Mouse (Mus musculus): Measurements from ENCODE around the gene Retreg1. TPM values are rescaled to one million over a fixed set of nuclear protein-coding genes. Genes with fewer than 3 reads are reported as not detected.

Retreg1 gene
- 15.3 and 19.7 TPM in 2 replicates for polyA plus RNA-seq (2014; fragmentation: Nextera tagmentation; extraction: Ambion mirVana)

DNA sequence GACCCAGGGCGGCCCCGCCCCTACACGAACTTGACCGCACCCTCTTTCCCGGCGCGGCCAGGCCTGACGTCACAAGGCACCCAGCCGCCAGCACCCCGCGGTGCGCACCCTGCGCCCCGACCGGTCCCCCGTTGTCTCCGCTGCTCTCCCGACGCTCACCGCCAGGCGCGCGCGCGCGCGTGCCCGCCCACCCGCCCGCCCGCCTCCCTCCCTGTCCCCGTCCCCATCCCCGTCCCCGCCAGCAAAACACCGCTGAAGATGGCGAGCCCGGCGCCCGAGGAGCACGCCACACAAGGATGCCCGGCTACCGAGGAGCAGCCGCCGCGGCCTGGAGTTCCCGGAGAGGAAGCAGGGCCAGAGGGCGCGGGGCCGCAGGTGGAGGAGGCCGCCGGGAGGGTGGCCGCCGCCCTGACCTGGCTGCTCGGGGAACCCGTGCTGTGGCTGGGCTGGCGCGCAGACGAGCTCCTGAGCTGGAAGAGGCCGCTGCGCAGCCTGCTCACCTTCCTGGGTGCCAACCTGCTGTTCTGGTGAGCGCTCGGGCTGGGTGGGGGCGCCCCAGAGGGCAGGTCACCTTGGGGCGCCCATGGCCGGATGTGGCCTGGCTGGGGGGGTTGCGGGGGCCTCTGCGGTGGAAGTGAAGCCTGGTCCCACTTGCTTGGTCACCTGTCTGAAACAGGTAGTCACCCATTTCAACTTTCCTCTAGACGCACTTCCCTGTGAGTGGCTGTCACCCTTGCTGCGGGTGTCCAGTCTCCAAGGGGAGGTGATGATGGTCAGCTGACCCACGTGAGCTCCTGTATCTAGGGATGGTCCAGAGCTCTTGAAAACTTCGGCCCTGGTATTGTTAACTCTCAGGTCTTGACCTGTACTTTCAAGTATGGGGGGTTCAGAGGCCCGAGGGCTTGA, at the start of gene Retreg1:
Gene Retreg1 (plus strand): TSS at position 95 of the 906 bp plus-strand sequence.
- DNase-seq (ENCODE audit: low spot score) (peak; percentile 54), ATAC-seq (ENCODE audit: low FRiP score) (peak; percentile 91)
- Histone ChIP-seq H3K9me3 (ENCODE audit: control insufficient read depth, low read length) (no peaks in the 10 kb centered on the region), H3K36me3 (replicated peaks; ENCODE audit: control insufficient read depth, insufficient read depth) (no peaks in the 10 kb centered on the region), H3K4me1 (replicated peaks; ENCODE audit: control insufficient read depth, insufficient read depth, low read length) (peaks cover 5% of the 10 kb centered on the region; the same call in 1 of the 2 replicates), H3K4me2 (replicated peaks) (peak within 1 kb of the TSS; percentile 88), H3K27me3 (ENCODE audit: control insufficient read depth, insufficient read depth, low read length) (no peaks in the 10 kb centered on the region), H3K4me3 (replicated peaks; ENCODE audit: low read length) (peak within 1 kb of the TSS; percentile 88), H3K27ac (peak within 1 kb of the TSS; percentile 70), H3K9ac (peak within 1 kb of the TSS; percentile 92)
- 1% methylated on average over 46 of the region's 72 CpGs for WGBS

DNA sequence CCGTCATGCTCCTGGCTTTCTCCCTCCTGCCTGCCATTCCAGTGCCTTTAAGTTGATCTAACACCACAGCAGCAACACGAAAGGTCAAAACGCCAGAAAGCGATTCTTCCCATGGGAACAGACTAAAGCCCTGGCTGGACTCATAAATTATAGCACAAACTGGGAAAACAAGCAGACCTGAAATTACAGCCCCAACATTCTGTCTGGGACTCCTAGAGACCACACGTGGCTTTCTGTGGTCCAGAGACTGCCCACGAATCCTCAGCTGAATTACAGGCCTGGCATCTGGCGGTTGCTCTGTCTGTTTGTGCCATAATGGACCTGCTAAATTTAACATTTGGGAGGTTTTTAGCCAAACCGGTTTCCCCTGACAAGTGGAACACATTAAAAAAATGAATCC, 48.9 kb upstream of the Retreg1 start:
- DNase-seq (ENCODE audit: low spot score) (no peak), ATAC-seq (ENCODE audit: low FRiP score) (no peak)
- H3K4me2 ChIP-seq (replicated peaks) = no peak overlapping the region
- H3K27ac ChIP-seq = no peak overlapping the region
- H3K36me3 ChIP-seq (replicated peaks; ENCODE audit: control insufficient read depth, insufficient read depth) = peaks cover 38% of the 10 kb centered on the region
- H3K4me1 ChIP-seq (replicated peaks; ENCODE audit: control insufficient read depth, insufficient read depth, low read length) = no peaks in the 10 kb centered on the region
- no peaks in the 10 kb centered on the region for H3K9me3 ChIP-seq (ENCODE audit: control insufficient read depth, low read length)
- H3K27me3 ChIP-seq (ENCODE audit: control insufficient read depth, insufficient read depth, low read length) = no peaks in the 10 kb centered on the region
- no peak overlapping the region for H3K4me3 ChIP-seq (replicated peaks; ENCODE audit: low read length)
- WGBS = 80% methylated on average over 8 of the region's 8 CpGs
- no peak overlapping the region for H3K9ac ChIP-seq

DNA sequence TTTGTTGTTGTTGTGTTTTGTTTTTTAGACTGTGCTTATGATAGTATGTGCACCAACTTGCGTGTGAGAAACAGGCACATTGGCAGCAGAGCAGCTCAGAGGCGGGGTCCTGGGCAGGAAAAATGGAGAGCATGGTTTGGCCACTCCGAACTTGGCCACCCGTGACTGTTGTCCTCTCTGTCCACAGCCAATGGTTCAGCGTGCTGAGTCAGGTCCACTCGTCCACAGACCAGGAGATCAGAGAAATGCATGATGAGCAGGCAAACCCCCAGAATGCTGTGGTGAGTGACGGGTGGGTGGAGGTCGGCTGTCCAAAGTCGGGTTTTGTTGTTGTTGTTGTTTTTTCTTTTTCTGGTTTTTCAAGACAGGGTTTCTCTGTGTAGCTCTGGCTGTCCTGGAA, 47.5 kb upstream of the Retreg1 start:
- H3K9me3 ChIP-seq (ENCODE audit: control insufficient read depth, low read length) = no peaks in the 10 kb centered on the region
- H3K27me3 ChIP-seq (ENCODE audit: control insufficient read depth, insufficient read depth, low read length) = no peaks in the 10 kb centered on the region
- ATAC-seq (ENCODE audit: low FRiP score) (no peak), DNase-seq (ENCODE audit: low spot score) (no peak)
- H3K4me3 ChIP-seq (replicated peaks; ENCODE audit: low read length) = no peak overlapping the region
- no peak overlapping the region for H3K27ac ChIP-seq
- WGBS = 98% methylated on average over 9 of the region's 9 CpGs
- H3K4me2 ChIP-seq (replicated peaks) = no peak overlapping the region
- H3K4me1 ChIP-seq (replicated peaks; ENCODE audit: control insufficient read depth, insufficient read depth, low read length) = no peaks in the 10 kb centered on the region
- no peak overlapping the region for H3K9ac ChIP-seq
- H3K36me3 ChIP-seq (replicated peaks; ENCODE audit: control insufficient read depth, insufficient read depth) = peaks cover 50% of the 10 kb centered on the region

DNA sequence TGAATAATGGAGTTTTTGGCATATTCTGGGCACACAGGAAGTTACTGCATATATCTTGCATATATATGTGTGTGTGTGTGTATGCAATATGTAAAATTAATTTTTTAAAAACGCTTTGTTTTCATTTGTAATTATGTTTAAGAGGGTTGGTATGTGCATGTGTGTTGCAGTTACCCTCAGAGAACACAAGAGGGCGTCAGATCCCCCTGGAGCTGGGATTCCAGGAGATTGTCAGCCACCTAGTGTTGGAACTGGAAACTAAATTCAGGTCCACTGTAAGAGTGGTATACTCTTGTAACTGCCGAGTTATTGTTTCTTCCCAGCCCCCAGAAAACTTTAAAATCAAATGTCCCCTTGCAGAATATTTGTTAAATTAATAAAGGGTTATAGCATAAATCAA, 46.6 kb upstream of the Retreg1 start:
- H3K36me3 ChIP-seq (replicated peaks; ENCODE audit: control insufficient read depth, insufficient read depth) = peaks cover 59% of the 10 kb centered on the region
- ATAC-seq (ENCODE audit: low FRiP score) = no peak
- WGBS = 60% methylated on average over 3 of the region's 3 CpGs

DNA sequence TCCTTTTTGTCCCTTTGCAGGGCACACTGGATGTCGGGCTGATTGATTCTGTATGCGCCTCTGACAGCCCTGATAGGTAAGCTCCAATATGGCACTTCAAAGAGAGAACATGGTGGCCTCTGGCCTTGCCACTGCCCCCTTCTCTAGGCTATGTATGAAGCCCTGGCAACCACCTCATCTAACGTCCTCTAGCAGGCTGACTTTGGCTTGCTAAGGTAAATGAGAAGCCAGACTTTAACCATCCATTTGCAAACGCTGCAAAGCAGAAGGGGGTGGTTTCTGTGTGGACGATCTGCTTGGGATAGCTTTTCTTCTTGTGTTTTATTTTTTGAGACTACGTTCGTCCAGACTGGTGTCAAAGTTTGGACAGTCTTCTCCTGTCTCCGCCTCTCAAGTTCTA, 45.8 kb upstream of the Retreg1 start:
- Histone ChIP-seq H3K4me2 (replicated peaks) (no peak overlapping the region), H3K27me3 (ENCODE audit: control insufficient read depth, insufficient read depth, low read length) (no peaks in the 10 kb centered on the region), H3K9ac (no peak overlapping the region), H3K4me3 (replicated peaks; ENCODE audit: low read length) (no peak overlapping the region), H3K9me3 (ENCODE audit: control insufficient read depth, low read length) (no peaks in the 10 kb centered on the region), H3K27ac (no peak overlapping the region), H3K36me3 (replicated peaks; ENCODE audit: control insufficient read depth, insufficient read depth) (peaks cover 64% of the 10 kb centered on the region), H3K4me1 (replicated peaks; ENCODE audit: control insufficient read depth, insufficient read depth, low read length) (no peaks in the 10 kb centered on the region)
- WGBS = 89% methylated on average over 8 of the region's 8 CpGs
- ATAC-seq (ENCODE audit: low FRiP score) (no peak), DNase-seq (ENCODE audit: low spot score) (no peak)

More for the DNA sequence above, 46.6 kb upstream of the Retreg1 start:
- no peaks in the 10 kb centered on the region for H3K9me3 ChIP-seq (ENCODE audit: control insufficient read depth, low read length)
- H3K4me2 ChIP-seq (replicated peaks) = no peak overlapping the region
- no peaks in the 10 kb centered on the region for H3K4me1 ChIP-seq (replicated peaks; ENCODE audit: control insufficient read depth, insufficient read depth, low read length)
- H3K27me3 ChIP-seq (ENCODE audit: control insufficient read depth, insufficient read depth, low read length) = no peaks in the 10 kb centered on the region
- no peak overlapping the region for H3K9ac ChIP-seq
- no peak overlapping the region for H3K27ac ChIP-seq
- DNase-seq (ENCODE audit: low spot score) = peak; percentile 58
- no peak overlapping the region for H3K4me3 ChIP-seq (replicated peaks; ENCODE audit: low read length)

DNA sequence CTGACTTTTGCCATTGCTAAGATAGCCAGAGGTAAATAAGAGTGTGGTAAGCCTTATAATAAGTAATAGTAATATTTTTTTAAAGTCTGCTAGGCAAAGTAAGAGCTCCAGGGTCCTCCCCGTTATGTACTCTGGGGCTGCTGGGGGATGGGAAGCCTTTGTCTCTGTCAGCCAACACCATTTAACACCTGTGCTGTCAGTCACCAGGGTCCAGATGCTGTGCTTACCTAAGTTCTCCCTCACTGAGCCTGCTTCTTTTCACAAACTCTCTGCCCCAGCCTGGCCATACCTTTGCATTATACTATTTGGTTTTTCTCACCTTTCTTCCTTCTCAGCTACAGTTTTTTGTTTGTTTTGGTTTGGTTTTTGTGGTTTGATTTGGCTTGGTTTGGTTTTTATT, 45.1 kb upstream of the Retreg1 start:
- no peak overlapping the region for H3K4me2 ChIP-seq (replicated peaks)
- H3K4me1 ChIP-seq (replicated peaks; ENCODE audit: control insufficient read depth, insufficient read depth, low read length) = no peaks in the 10 kb centered on the region
- peaks cover 67% of the 10 kb centered on the region for H3K36me3 ChIP-seq (replicated peaks; ENCODE audit: control insufficient read depth, insufficient read depth)
- DNase-seq (ENCODE audit: low spot score) (no peak), ATAC-seq (ENCODE audit: low FRiP score) (no peak)
- H3K9me3 ChIP-seq (ENCODE audit: control insufficient read depth, low read length) = no peaks in the 10 kb centered on the region
- H3K9ac ChIP-seq = no peak overlapping the region
- H3K4me3 ChIP-seq (replicated peaks; ENCODE audit: low read length) = no peak overlapping the region
- H3K27me3 ChIP-seq (ENCODE audit: control insufficient read depth, insufficient read depth, low read length) = no peaks in the 10 kb centered on the region
- no peak overlapping the region for H3K27ac ChIP-seq
- 91% methylated on average over 1 of the region's 1 CpGs for WGBS

DNA sequence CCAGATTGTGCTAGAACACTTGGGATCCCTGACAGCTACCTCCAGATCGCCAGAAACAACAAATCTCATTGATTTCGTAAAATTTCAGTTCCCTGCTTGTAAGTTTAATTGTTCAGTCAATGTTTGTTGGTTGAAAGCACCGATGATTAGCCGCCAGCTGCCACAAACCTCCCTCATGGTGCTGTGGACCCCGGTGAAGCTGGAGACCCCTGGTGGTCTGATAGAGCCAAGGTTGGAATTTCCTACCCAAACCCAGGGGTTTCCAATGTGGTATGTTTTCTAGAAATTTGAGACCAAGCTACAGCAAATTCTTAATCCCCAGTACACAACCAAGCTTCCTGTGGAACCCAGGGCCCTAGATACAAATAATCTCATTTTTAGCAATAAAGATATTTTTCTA, 41.3 kb upstream of the Retreg1 start:
- no peak overlapping the region for H3K4me3 ChIP-seq (replicated peaks; ENCODE audit: low read length)
- no peak for DNase-seq (ENCODE audit: low spot score)
- no peak overlapping the region for H3K9ac ChIP-seq
- no peak overlapping the region for H3K4me2 ChIP-seq (replicated peaks)
- H3K27ac ChIP-seq = no peak overlapping the region
- no peaks in the 10 kb centered on the region for H3K27me3 ChIP-seq (ENCODE audit: control insufficient read depth, insufficient read depth, low read length)
- ATAC-seq (ENCODE audit: low FRiP score) = no peak
- H3K9me3 ChIP-seq (ENCODE audit: control insufficient read depth, low read length) = no peaks in the 10 kb centered on the region
- H3K36me3 ChIP-seq (replicated peaks; ENCODE audit: control insufficient read depth, insufficient read depth) = peaks cover 58% of the 10 kb centered on the region
- WGBS = 80% methylated on average over 5 of the region's 5 CpGs
- H3K4me1 ChIP-seq (replicated peaks; ENCODE audit: control insufficient read depth, insufficient read depth, low read length) = no peaks in the 10 kb centered on the region

DNA sequence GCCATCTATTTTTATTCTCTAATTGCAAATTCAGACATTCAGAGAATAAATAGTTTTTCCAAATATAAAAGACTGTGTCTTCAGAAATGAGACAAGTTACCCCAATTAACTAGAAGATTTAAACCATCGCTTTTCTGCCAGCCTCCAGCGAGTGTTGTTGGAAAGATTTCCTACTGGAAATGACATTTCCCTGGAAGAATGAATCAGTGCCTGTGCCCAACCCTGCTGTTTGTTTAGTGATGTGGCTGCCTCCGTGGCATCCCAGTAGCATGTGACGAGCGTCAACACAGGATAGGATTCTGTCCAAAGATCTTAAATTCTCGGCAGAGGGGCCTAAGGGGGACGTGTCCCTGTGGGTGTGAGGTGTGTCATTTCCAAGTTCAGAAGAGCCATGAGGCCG, 40.8 kb upstream of the Retreg1 start:
- Histone ChIP-seq H3K27me3 (ENCODE audit: control insufficient read depth, insufficient read depth, low read length) (no peaks in the 10 kb centered on the region), H3K9ac (no peak overlapping the region), H3K4me3 (replicated peaks; ENCODE audit: low read length) (no peak overlapping the region), H3K9me3 (ENCODE audit: control insufficient read depth, low read length) (no peaks in the 10 kb centered on the region), H3K4me1 (replicated peaks; ENCODE audit: control insufficient read depth, insufficient read depth, low read length) (no peaks in the 10 kb centered on the region), H3K4me2 (replicated peaks) (no peak overlapping the region), H3K27ac (no peak overlapping the region), H3K36me3 (replicated peaks; ENCODE audit: control insufficient read depth, insufficient read depth) (peaks cover 62% of the 10 kb centered on the region)
- DNase-seq (ENCODE audit: low spot score) (no peak), ATAC-seq (ENCODE audit: low FRiP score) (no peak)
- 89% methylated on average over 8 of the region's 8 CpGs for WGBS

DNA sequence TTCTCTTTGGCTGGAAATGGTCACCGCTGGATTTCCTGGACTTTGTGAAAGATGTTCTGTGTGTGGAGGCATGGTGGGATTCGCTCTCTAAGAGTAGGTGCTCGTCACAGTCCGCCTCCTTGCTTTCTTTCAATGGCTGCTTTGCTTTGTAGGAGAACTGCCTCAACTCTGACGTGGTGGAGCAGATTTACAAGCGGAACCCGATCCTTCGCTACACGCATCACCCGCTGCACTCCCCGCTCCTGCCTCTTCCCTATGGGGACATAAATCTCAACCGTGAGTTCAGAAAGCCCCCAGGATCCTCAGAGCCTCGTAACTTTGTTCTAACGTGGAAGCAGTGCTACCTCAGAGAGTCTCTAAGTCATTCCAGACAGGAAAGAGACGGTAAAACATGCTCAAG, 39.9 kb upstream of the Retreg1 start:
- ATAC-seq (ENCODE audit: low FRiP score) (no peak), DNase-seq (ENCODE audit: low spot score) (no peak)
- H3K4me2 ChIP-seq (replicated peaks) = no peak overlapping the region
- no peaks in the 10 kb centered on the region for H3K4me1 ChIP-seq (replicated peaks; ENCODE audit: control insufficient read depth, insufficient read depth, low read length)
- H3K27ac ChIP-seq = no peak overlapping the region
- no peaks in the 10 kb centered on the region for H3K9me3 ChIP-seq (ENCODE audit: control insufficient read depth, low read length)
- WGBS = 83% methylated on average over 15 of the region's 15 CpGs
- H3K9ac ChIP-seq = no peak overlapping the region
- H3K36me3 ChIP-seq (replicated peaks; ENCODE audit: control insufficient read depth, insufficient read depth) = peaks cover 64% of the 10 kb centered on the region
- no peaks in the 10 kb centered on the region for H3K27me3 ChIP-seq (ENCODE audit: control insufficient read depth, insufficient read depth, low read length)
- no peak overlapping the region for H3K4me3 ChIP-seq (replicated peaks; ENCODE audit: low read length)

Measured in hindbrain, embryonic 14.5 days (tissue).